Mouse (Mus musculus) hindbrain, embryonic 11.5 days (tissue): Measurements from ENCODE around the gene Usp5. TPM values are rescaled to one million over a fixed set of nuclear protein-coding genes. Genes with fewer than 3 reads are reported as not detected.
"Not testable (repeated sequence)": the region's sequence is repeated elsewhere in the genome, so short reads cannot be mapped to it uniquely, and the experiment has no call there.

Experiments used
- ATAC-seq: fragments of 200-750 bp; cut with Nextera tagmentation; 2 replicates; pipeline ENCODE4 v1.8.0; 2017; ENCODE audit warnings: mild to moderate bottlenecking, moderate TSS enrichment, moderate library complexity; ENCODE audit not compliant: low FRiP score
- DNase-seq: peaks from one replicate; pipeline ENCODE4 v3.0.0-alpha.2; 2015; ENCODE audit warnings: low spot score
- H3K27ac ChIP-seq: fragments of 300-500 bp; sonication (generic); 2 replicates; pipeline ENCODE4 v1.5.1; 2014; ENCODE audit warnings: mild to moderate bottlenecking, low read depth, low read length
- H3K27me3 ChIP-seq: fragments of 300-500 bp; sonication (generic); 2 replicates; pipeline ENCODE4 v1.6.1; 2014; ENCODE audit warnings: mild to moderate bottlenecking, low read length, moderate library complexity, mixed read lengths; ENCODE audit not compliant: control insufficient read depth, insufficient read depth
- H3K36me3 ChIP-seq: fragments of 300-500 bp; sonication (generic); 2 replicates; pipeline ENCODE4 v1.6.1; 2014; ENCODE audit warnings: mild to moderate bottlenecking, low read length, moderate library complexity, mixed read lengths; ENCODE audit not compliant: control insufficient read depth, insufficient read depth
- H3K4me1 ChIP-seq: fragments of 300-500 bp; sonication (generic); replicated peaks from 2 replicates; pipeline ENCODE4 v1.6.1; 2014; ENCODE audit warnings: low read length, mixed read lengths; ENCODE audit not compliant: control insufficient read depth, insufficient read depth
- H3K4me2 ChIP-seq: fragments of 300-500 bp; sonication (generic); replicated peaks from 2 replicates; pipeline ENCODE4 v1.6.1; 2014; ENCODE audit warnings: mild to moderate bottlenecking, low read depth, low read length
- H3K4me3 ChIP-seq: fragments of 300-500 bp; sonication (generic); 2 replicates; pipeline ENCODE4 v1.5.1; 2014; ENCODE audit warnings: low read depth, low read length
- H3K9ac ChIP-seq: fragments of 300-500 bp; sonication (generic); 2 replicates; pipeline ENCODE4 v1.6.1; 2014; ENCODE audit warnings: low read depth, low read length
- H3K9me3 ChIP-seq: fragments of 300-500 bp; sonication (generic); 2 replicates; pipeline ENCODE4 v1.6.1; 2016; ENCODE audit warnings: low read length; ENCODE audit not compliant: control insufficient read depth
- WGBS: fragments of 180-500 bp; shearing (Covaris S2); extraction: QIAGEN DNeasy Blood & Tissue Kit; methylation state at CpG from one replicate; pipeline ENCODE4 v1.1.7; 2014; 5-methylcytosine and 5-hydroxymethylcytosine counted together
- polyA plus RNA-seq: library from polyadenylated mRNA; unstranded; fragments of >200 nt; fragmentation: Nextera tagmentation; extraction: Ambion mirVana; gene quantifications from 2 replicates; pipeline ENCODE4 v1.2.1, GENCODE M21; 2014

Gene Usp5
- polyA plus RNA-seq, 1 experiment from 2014 or later: 127 TPM

GRCm38 (mm10) chr6:124831649-124832048, 2.4 kb upstream of the Usp5 start:
- ATAC-seq (no peak), DNase-seq (no peak)
- WGBS: 95% methylated on average over 8 of the region's 8 CpGs
- H3K9ac ChIP-seq: no peak overlapping the region
- H3K4me2 ChIP-seq: peak overlapping the region; percentile 85; the same call in 1 of the 2 replicates
- no peaks in the 10 kb centered on the region for H3K9me3 ChIP-seq
- H3K4me3 ChIP-seq: no peak overlapping the region
- no peaks in the 10 kb centered on the region for H3K27me3 ChIP-seq
- H3K4me1 ChIP-seq: peaks cover 8% of the 10 kb centered on the region
- 0 out of 2 replicates have a peak, but pooled peaks cover 3% of the 10 kb centered on the region for H3K36me3 ChIP-seq
- no peak overlapping the region for H3K27ac ChIP-seq

- H3K27me3 ChIP-seq, H3K9ac ChIP-seq, DNase-seq, H3K36me3 ChIP-seq, H3K9me3 ChIP-seq, H3K4me1 ChIP-seq, ATAC-seq, H3K27ac ChIP-seq: not testable (repeated sequence)
- H3K4me3 ChIP-seq: peak overlapping the region; percentile 68; the same call in 1 of the 2 replicates
- 92% methylated on average over 4 of the region's 4 CpGs for WGBS
- peak overlapping the region; percentile 85 for H3K4me2 ChIP-seq
Measured at GRCm38 (mm10) chr6:124831199-124831598, 1.9 kb upstream of the Usp5 start.

GRCm38 (mm10) chr6:124829799-124830700, 766 bp upstream of the Usp5 start:
- Histone ChIP-seq H3K36me3 (0 out of 2 replicates have a peak, but pooled peaks cover 3% of the 10 kb centered on the region), H3K27ac (peak overlapping the region; percentile 77; the same call in 1 of the 2 replicates), H3K9me3 (no peaks in the 10 kb centered on the region), H3K27me3 (no peaks in the 10 kb centered on the region), H3K9ac (peak overlapping the region; percentile 78), H3K4me1 (peaks cover 8% of the 10 kb centered on the region), H3K4me3 (peak overlapping the region; percentile 68), H3K4me2 (peak overlapping the region; percentile 85)
- DNase-seq (peak; percentile 89), ATAC-seq (peak; percentile 90)
- under 1% methylated on average over 38 of the region's 38 CpGs for WGBS

GRCm38 (mm10) chr6:124828101-124828592, 1.1 kb downstream of the Usp5 start:
- Histone ChIP-seq H3K4me3 (peak overlapping the region; percentile 68), H3K9me3 (no peaks in the 10 kb centered on the region), H3K4me2 (peak overlapping the region; percentile 77), H3K9ac (peak overlapping the region; percentile 64), H3K36me3 (peaks cover 17% of the 10 kb centered on the region), H3K27me3 (no peaks in the 10 kb centered on the region), H3K4me1 (peaks cover 8% of the 10 kb centered on the region), H3K27ac (0 out of 2 replicates have a peak overlapping the region, but pooled peaks have one; percentile 1)
- 25% methylated on average over 10 of the region's 10 CpGs for WGBS
- DNase-seq (no peak), ATAC-seq (no peak)

GRCm38 (mm10) chr6:124822049-124822448, 7.2 kb downstream of the Usp5 start:
- Histone ChIP-seq H3K27me3 (no peaks in the 10 kb centered on the region), H3K4me3 (no peak overlapping the region), H3K27ac (no peak overlapping the region), H3K4me2 (no peak overlapping the region), H3K9me3 (no peaks in the 10 kb centered on the region), H3K36me3 (peaks cover 31% of the 10 kb centered on the region), H3K9ac (no peak overlapping the region), H3K4me1 (no peaks in the 10 kb centered on the region)
- WGBS: 98% methylated on average over 4 of the region's 4 CpGs
- ATAC-seq (no peak), DNase-seq (no peak)

GRCm38 (mm10) chr6:124820891-124821290, 8.4 kb downstream of the Usp5 start:
- H3K9me3 ChIP-seq: no peaks in the 10 kb centered on the region
- no peaks in the 10 kb centered on the region for H3K27me3 ChIP-seq
- ATAC-seq: no peak
- H3K4me3 ChIP-seq: no peak overlapping the region
- H3K4me1 ChIP-seq: no peaks in the 10 kb centered on the region
- H3K9ac ChIP-seq: no peak overlapping the region
- 90% methylated on average over 5 of the region's 5 CpGs for WGBS
- DNase-seq: no peak
- H3K36me3 ChIP-seq: peaks cover 31% of the 10 kb centered on the region
- no peak overlapping the region for H3K27ac ChIP-seq
- no peak overlapping the region for H3K4me2 ChIP-seq

- 92% methylated on average over 8 of the region's 8 CpGs for WGBS
- Histone ChIP-seq H3K4me1 (peaks cover 4% of the 10 kb centered on the region), H3K36me3 (peaks cover 20% of the 10 kb centered on the region), H3K9me3 (no peaks in the 10 kb centered on the region), H3K27ac (no peak overlapping the region), H3K4me3 (no peak overlapping the region), H3K4me2 (no peak overlapping the region), H3K9ac (no peak overlapping the region), H3K27me3 (no peaks in the 10 kb centered on the region)
- DNase-seq (no peak), ATAC-seq (no peak)
Measured at GRCm38 (mm10) chr6:124817971-124818370, 11.3 kb downstream of the Usp5 start.

- H3K36me3 ChIP-seq: peaks cover 20% of the 10 kb centered on the region
- DNase-seq (no peak), ATAC-seq (no peak)
- 97% methylated on average over 8 of the region's 8 CpGs for WGBS
- H3K9me3 ChIP-seq: no peaks in the 10 kb centered on the region
- peaks cover 7% of the 10 kb centered on the region for H3K4me1 ChIP-seq
- H3K27me3 ChIP-seq: no peaks in the 10 kb centered on the region
- H3K4me2 ChIP-seq: no peak overlapping the region
- H3K27ac ChIP-seq: no peak overlapping the region
- no peak overlapping the region for H3K4me3 ChIP-seq
- no peak overlapping the region for H3K9ac ChIP-seq
Measured at GRCm38 (mm10) chr6:124817563-124817962, 11.7 kb downstream of the Usp5 start.
